Mouse (Mus musculus): Measurements from ENCODE around the gene Zfp664. TPM values are rescaled to one million over a fixed set of nuclear protein-coding genes. Genes with fewer than 3 reads are reported as not detected.

Zfp664 gene
- polyA plus RNA-seq, 1 experiment from 2014 or later, result 69.6 TPM

DNA sequence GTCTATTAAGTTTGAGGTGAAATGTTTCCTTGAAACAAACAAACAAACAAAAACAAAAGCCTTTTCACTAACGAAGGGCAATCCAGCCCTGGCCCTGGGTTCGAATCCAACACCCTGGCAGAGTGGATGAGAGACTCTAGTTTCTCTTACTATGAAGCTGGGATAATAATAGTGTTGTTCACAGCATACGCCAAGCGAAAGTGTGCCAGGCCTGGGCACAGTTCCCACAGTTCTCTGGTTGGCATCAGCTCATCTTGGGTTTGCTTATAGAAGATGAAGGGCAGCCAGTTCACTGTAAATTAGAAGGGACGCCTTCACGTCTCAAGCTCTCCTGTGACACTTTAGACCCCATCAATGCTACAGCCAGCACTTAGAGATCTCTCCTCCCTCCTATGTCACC is 39.2 kb downstream of the Zfp664 start:
- WGBS, result 90% methylated on average over 6 of the region's 6 CpGs
- H3K4me2 ChIP-seq (ENCODE audit: low read length), result no peak overlapping the region
- H3K4me3 ChIP-seq (ENCODE audit: low read depth, low read length), result no peak overlapping the region
- ATAC-seq (replicated peaks; ENCODE audit: low FRiP score, low TSS enrichment, low read depth), result no peak
- no peaks in the 10 kb centered on the region for H3K36me3 ChIP-seq (ENCODE audit: control insufficient read depth, insufficient read depth, low read length)
- H3K4me1 ChIP-seq (replicated peaks; ENCODE audit: control insufficient read depth, insufficient read depth, low read length), result peaks cover 8% of the 10 kb centered on the region
- DNase-seq (ENCODE audit: low spot score), result no peak
- H3K27ac ChIP-seq (ENCODE audit: low read depth), result no peak overlapping the region
- no peaks in the 10 kb centered on the region for H3K27me3 ChIP-seq (replicated peaks; ENCODE audit: control insufficient read depth, insufficient read depth, low read length)
- no peaks in the 10 kb centered on the region for H3K9me3 ChIP-seq (ENCODE audit: control insufficient read depth, low read length)
- H3K9ac ChIP-seq (ENCODE audit: low read length), result no peak overlapping the region

DNA sequence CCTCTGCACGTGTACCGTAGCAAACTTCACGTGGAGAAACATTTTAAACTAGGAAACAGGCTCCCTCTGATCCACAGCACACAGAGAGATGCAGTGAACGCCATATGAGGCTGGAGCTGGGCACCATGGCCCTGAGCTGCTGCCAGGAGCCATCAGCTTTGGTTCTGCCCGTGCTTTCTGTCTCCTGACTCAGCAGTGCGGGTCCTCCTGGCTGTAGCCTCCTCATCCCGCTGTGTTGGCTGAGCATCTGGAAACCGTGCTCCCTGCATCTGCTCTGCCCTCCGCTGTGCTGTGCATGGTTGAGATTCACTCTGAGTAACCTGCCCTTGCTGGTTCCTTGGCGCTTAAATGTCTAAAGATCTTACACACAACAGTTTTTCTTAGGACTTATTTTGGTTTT is 39.7 kb downstream of the Zfp664 start:
- 82% methylated on average over 10 of the region's 10 CpGs for WGBS
- H3K27me3 ChIP-seq (replicated peaks; ENCODE audit: control insufficient read depth, insufficient read depth, low read length), result no peaks in the 10 kb centered on the region
- H3K9me3 ChIP-seq (ENCODE audit: control insufficient read depth, low read length), result no peaks in the 10 kb centered on the region
- H3K27ac ChIP-seq (ENCODE audit: low read depth), result no peak overlapping the region
- H3K4me1 ChIP-seq (replicated peaks; ENCODE audit: control insufficient read depth, insufficient read depth, low read length), result peaks cover 8% of the 10 kb centered on the region
- no peak overlapping the region for H3K4me2 ChIP-seq (ENCODE audit: low read length)
- DNase-seq (ENCODE audit: low spot score), result no peak
- no peak for ATAC-seq (replicated peaks; ENCODE audit: low FRiP score, low TSS enrichment, low read depth)
- H3K9ac ChIP-seq (ENCODE audit: low read length), result no peak overlapping the region
- H3K4me3 ChIP-seq (ENCODE audit: low read depth, low read length), result no peak overlapping the region
- no peaks in the 10 kb centered on the region for H3K36me3 ChIP-seq (ENCODE audit: control insufficient read depth, insufficient read depth, low read length)

DNA sequence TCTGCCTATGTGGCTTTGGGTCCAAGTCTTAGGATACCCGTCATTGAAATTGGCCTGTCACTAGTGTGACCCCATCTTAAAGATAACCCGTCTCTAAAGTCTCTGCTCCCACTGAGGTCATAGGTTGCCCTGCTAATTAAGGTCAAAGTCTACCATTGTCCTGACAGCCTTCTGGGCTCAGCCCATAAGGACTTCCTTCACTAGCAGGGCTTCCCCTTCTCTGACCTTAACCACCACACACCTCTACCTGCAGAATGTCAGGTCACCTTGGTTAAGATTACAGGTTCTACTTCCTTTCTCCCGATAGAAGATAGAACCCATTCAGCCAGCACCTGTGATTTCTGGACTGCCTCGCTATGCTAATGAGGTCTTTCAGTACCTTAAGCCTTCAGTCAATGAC is 41.4 kb downstream of the Zfp664 start:
- ATAC-seq (replicated peaks; ENCODE audit: low FRiP score, low TSS enrichment, low read depth) (no peak), DNase-seq (ENCODE audit: low spot score) (no peak)
- no peak overlapping the region for H3K9ac ChIP-seq (ENCODE audit: low read length)
- peaks cover 8% of the 10 kb centered on the region for H3K4me1 ChIP-seq (replicated peaks; ENCODE audit: control insufficient read depth, insufficient read depth, low read length)
- no peaks in the 10 kb centered on the region for H3K27me3 ChIP-seq (replicated peaks; ENCODE audit: control insufficient read depth, insufficient read depth, low read length)
- no peaks in the 10 kb centered on the region for H3K36me3 ChIP-seq (ENCODE audit: control insufficient read depth, insufficient read depth, low read length)
- no peaks in the 10 kb centered on the region for H3K9me3 ChIP-seq (ENCODE audit: control insufficient read depth, low read length)
- no peak overlapping the region for H3K27ac ChIP-seq (ENCODE audit: low read depth)
- no peak overlapping the region for H3K4me2 ChIP-seq (ENCODE audit: low read length)
- WGBS, result 79% methylated on average over 4 of the region's 4 CpGs
- no peak overlapping the region for H3K4me3 ChIP-seq (ENCODE audit: low read depth, low read length)

DNA sequence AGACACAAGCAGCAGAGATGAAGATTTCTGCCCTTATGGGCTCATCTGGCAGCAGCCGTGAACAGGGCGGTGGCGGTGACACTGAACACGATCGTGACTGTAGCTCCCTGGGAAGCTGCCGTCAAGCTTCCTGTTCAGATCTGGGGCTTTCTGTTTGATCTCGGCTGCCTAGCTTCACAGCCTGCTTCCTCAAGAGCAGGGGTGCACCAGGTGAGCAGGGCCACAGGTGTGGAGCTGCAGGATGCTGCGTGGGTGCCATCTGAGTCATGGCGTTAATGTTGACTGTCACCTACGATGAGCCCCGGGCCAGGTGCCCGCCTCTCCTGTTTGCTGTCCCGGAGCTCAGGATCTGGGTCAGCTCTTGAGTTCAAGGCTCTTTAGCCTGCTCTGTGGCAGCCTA is 44.4 kb downstream of the Zfp664 start:
- Histone ChIP-seq H3K9ac (ENCODE audit: low read length) (no peak overlapping the region), H3K4me2 (ENCODE audit: low read length) (no peak overlapping the region), H3K27ac (ENCODE audit: low read depth) (no peak overlapping the region), H3K9me3 (ENCODE audit: control insufficient read depth, low read length) (no peaks in the 10 kb centered on the region), H3K27me3 (replicated peaks; ENCODE audit: control insufficient read depth, insufficient read depth, low read length) (no peaks in the 10 kb centered on the region), H3K4me3 (ENCODE audit: low read depth, low read length) (no peak overlapping the region), H3K36me3 (ENCODE audit: control insufficient read depth, insufficient read depth, low read length) (no peaks in the 10 kb centered on the region), H3K4me1 (replicated peaks; ENCODE audit: control insufficient read depth, insufficient read depth, low read length) (no peaks in the 10 kb centered on the region; the same call in 1 of the 2 replicates)
- 69% methylated on average over 13 of the region's 13 CpGs for WGBS
- ATAC-seq (replicated peaks; ENCODE audit: low FRiP score, low TSS enrichment, low read depth), result no peak
- DNase-seq (ENCODE audit: low spot score), result no peak

DNA sequence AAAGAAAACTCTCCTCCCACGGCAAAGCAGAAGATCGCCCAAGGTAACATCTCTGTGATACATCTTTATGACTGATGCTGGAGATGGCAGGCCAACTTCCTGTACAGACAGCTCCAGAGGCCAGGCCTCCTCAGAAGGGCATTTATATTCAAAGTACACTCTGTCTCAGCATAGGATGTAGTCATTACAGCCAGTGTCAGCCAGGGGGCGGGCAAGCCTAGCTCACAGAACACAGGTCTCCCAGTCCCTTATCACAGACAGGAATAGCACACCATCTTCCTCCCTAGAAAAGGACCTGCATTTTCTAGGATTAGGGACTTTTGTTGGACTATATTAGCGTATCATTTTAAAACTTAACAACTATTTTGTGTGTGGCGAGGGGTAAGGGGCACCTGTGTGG is 46.4 kb downstream of the Zfp664 start:
- no peak overlapping the region for H3K4me2 ChIP-seq (ENCODE audit: low read length)
- H3K36me3 ChIP-seq (ENCODE audit: control insufficient read depth, insufficient read depth, low read length), result no peaks in the 10 kb centered on the region
- no peak overlapping the region for H3K9ac ChIP-seq (ENCODE audit: low read length)
- H3K9me3 ChIP-seq (ENCODE audit: control insufficient read depth, low read length), result no peaks in the 10 kb centered on the region
- no peaks in the 10 kb centered on the region for H3K27me3 ChIP-seq (replicated peaks; ENCODE audit: control insufficient read depth, insufficient read depth, low read length)
- WGBS, result 15% methylated on average over 5 of the region's 5 CpGs
- no peaks in the 10 kb centered on the region; the same call in 1 of the 2 replicates for H3K4me1 ChIP-seq (replicated peaks; ENCODE audit: control insufficient read depth, insufficient read depth, low read length)
- H3K4me3 ChIP-seq (ENCODE audit: low read depth, low read length), result no peak overlapping the region
- H3K27ac ChIP-seq (ENCODE audit: low read depth), result no peak overlapping the region
- DNase-seq (ENCODE audit: low spot score) (peak; percentile 88), ATAC-seq (replicated peaks; ENCODE audit: low FRiP score, low TSS enrichment, low read depth) (peak; percentile 73)

DNA sequence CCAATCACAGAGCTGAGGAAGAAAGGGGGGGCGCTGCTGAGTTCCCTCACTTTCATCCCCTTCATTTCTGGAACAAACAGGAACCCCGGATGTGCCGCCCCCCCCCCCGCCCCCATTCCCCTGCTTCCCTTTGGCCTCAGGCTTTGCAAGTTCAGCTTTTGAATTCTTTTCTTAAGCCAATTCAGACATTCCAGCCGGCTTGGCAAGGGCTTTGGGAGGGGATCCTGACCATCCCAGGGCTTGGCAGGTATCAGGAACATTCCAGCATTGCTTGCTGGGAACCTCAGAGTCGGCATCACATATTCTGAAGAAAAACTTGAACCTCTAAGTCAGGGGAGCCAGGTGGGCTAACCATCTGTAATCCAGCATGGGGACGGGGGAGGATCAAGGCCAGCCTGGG is 49.8 kb downstream of the Zfp664 start:
- 54% methylated on average over 7 of the region's 7 CpGs for WGBS
- H3K4me3 ChIP-seq (ENCODE audit: low read depth, low read length), result no peak overlapping the region
- H3K27ac ChIP-seq (ENCODE audit: low read depth), result no peak overlapping the region
- no peak for ATAC-seq (replicated peaks; ENCODE audit: low FRiP score, low TSS enrichment, low read depth)
- H3K27me3 ChIP-seq (replicated peaks; ENCODE audit: control insufficient read depth, insufficient read depth, low read length), result no peaks in the 10 kb centered on the region
- DNase-seq (ENCODE audit: low spot score), result no peak
- H3K36me3 ChIP-seq (ENCODE audit: control insufficient read depth, insufficient read depth, low read length), result no peaks in the 10 kb centered on the region
- no peaks in the 10 kb centered on the region for H3K9me3 ChIP-seq (ENCODE audit: control insufficient read depth, low read length)
- no peak overlapping the region for H3K9ac ChIP-seq (ENCODE audit: low read length)
- no peak overlapping the region for H3K4me2 ChIP-seq (ENCODE audit: low read length)
- H3K4me1 ChIP-seq (replicated peaks; ENCODE audit: control insufficient read depth, insufficient read depth, low read length), result no peaks in the 10 kb centered on the region; the same call in 1 of the 2 replicates

DNA sequence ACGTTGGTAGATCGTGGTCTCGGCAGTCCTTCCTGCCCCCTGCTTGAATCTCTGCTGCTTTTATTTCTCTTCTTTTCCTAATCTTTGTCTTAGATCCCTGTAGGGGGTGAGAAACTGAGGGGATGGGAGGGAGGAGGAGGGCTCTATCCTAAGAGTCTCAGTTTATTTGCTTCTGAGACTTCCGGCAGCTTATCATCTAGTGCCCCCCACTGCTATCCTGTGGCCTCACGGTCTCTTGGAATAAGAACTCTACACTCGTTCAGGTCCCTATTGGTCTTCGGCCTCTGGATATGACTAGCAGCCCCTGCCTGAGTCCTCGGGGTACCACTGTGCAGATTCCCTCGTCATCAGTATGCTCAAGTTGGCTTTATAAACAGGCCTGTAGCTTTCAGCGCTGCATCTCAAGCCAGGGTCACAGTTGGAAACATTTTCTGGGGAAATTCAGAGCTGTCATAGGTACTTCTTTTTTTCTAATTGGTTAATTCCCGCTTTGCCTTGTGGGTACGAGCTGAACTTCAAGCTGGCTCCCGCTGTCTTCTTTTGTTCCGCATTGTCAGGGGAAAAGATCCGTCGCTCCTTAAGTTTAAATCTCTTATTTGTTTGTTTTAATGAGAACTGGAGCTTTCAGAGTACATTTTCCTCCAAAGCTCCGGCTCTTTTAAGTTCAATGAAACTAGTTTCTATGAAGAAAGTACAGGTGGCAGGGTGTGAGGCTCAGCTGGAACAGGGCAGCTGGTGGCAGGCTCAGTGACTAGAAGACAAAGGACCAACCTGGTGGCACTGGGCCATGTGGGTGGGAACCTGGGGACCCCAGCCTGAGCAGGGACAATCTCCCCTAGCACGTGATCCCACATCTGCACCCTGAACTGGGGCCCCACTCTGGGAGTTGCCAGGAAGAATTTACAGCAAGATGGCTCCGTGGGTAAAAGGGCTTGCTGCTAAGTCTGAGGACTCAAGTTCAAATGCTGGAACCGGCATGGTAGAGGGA is 50.7 kb downstream of the Zfp664 start:
- DNase-seq (ENCODE audit: low spot score), result no peak
- H3K36me3 ChIP-seq (ENCODE audit: control insufficient read depth, insufficient read depth, low read length), result no peaks in the 10 kb centered on the region
- 52% methylated on average over 20 of the region's 20 CpGs for WGBS
- H3K4me2 ChIP-seq (ENCODE audit: low read length), result no peak overlapping the region
- no peaks in the 10 kb centered on the region; the same call in 1 of the 2 replicates for H3K4me1 ChIP-seq (replicated peaks; ENCODE audit: control insufficient read depth, insufficient read depth, low read length)
- no peaks in the 10 kb centered on the region for H3K9me3 ChIP-seq (ENCODE audit: control insufficient read depth, low read length)
- H3K4me3 ChIP-seq (ENCODE audit: low read depth, low read length), result no peak overlapping the region
- no peak for ATAC-seq (replicated peaks; ENCODE audit: low FRiP score, low TSS enrichment, low read depth)
- no peak overlapping the region for H3K9ac ChIP-seq (ENCODE audit: low read length)
- no peaks in the 10 kb centered on the region for H3K27me3 ChIP-seq (replicated peaks; ENCODE audit: control insufficient read depth, insufficient read depth, low read length)
- no peak overlapping the region for H3K27ac ChIP-seq (ENCODE audit: low read depth)

DNA sequence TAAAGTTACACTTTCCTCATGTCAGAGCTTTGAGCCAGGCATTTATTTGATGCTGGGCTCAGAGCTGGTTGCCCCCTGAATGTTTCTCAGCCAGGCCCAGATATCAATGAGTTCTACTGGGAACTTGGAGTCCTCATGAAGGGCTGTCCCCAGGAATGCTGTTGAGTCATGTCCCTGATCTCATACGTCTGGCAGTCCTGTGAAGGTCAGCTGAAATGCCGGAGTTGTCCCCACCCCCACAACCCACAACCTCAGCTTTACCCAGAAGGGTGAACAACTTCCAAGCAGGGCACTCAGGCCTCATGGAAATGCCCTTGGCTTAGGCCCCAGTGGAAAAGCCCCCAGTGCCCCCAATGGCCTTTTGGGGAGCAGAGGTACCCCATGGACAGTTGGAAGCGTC is 57.3 kb downstream of the Zfp664 start:
- WGBS, result 77% methylated on average over 3 of the region's 3 CpGs
- Histone ChIP-seq H3K36me3 (ENCODE audit: control insufficient read depth, insufficient read depth, low read length) (no peaks in the 10 kb centered on the region), H3K4me1 (replicated peaks; ENCODE audit: control insufficient read depth, insufficient read depth, low read length) (peaks cover 7% of the 10 kb centered on the region; the same call in 1 of the 2 replicates)

DNA sequence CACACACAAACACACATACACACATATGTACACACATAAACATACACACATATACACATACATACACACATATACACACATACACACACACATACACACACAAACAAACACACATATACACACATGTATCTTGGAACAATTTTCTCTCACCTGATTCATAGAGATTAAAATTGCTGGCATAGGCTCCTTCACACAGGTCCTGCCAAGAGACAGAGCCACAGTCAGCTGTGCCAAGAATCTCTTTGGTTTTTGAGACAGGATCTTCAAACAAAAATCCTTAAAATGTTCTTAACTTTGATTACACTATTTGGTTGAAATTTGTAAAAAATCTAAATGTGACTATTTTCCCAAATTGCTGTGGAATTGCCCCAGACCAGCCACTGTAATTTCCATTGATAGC is 58.9 kb downstream of the Zfp664 start:
- Histone ChIP-seq H3K27ac (ENCODE audit: low read depth) (no peak overlapping the region), H3K9me3 (ENCODE audit: control insufficient read depth, low read length) (no peaks in the 10 kb centered on the region), H3K9ac (ENCODE audit: low read length) (no peak overlapping the region), H3K36me3 (ENCODE audit: control insufficient read depth, insufficient read depth, low read length) (no peaks in the 10 kb centered on the region), H3K27me3 (replicated peaks; ENCODE audit: control insufficient read depth, insufficient read depth, low read length) (no peaks in the 10 kb centered on the region), H3K4me3 (ENCODE audit: low read depth, low read length) (no peak overlapping the region), H3K4me2 (ENCODE audit: low read length) (no peak overlapping the region), H3K4me1 (replicated peaks; ENCODE audit: control insufficient read depth, insufficient read depth, low read length) (peaks cover 7% of the 10 kb centered on the region; the same call in 1 of the 2 replicates)
- ATAC-seq (replicated peaks; ENCODE audit: low FRiP score, low TSS enrichment, low read depth), result no peak
- DNase-seq (ENCODE audit: low spot score), result no peak

More for the DNA sequence above, 57.3 kb downstream of the Zfp664 start:
- Histone ChIP-seq H3K4me2 (ENCODE audit: low read length) (no peak overlapping the region), H3K4me3 (ENCODE audit: low read depth, low read length) (no peak overlapping the region), H3K9ac (ENCODE audit: low read length) (no peak overlapping the region), H3K27me3 (replicated peaks; ENCODE audit: control insufficient read depth, insufficient read depth, low read length) (no peaks in the 10 kb centered on the region), H3K27ac (ENCODE audit: low read depth) (no peak overlapping the region), H3K9me3 (ENCODE audit: control insufficient read depth, low read length) (no peaks in the 10 kb centered on the region)
- ATAC-seq (replicated peaks; ENCODE audit: low FRiP score, low TSS enrichment, low read depth), result no peak
- DNase-seq (ENCODE audit: low spot score), result no peak

Data from intestine, embryonic 14.5 days (tissue).